Mouse (Mus musculus) heart, adult 2 months (tissue): ENCODE measurements at regions not wholly inside any gene's neighbourhood (a gene's known extent, or its start where the extent isn't known, plus 50 kb on each side); places are given as distances from the start of the nearest gene placed in this dataset.

Experiments
- DNase-seq, 2 experiments: peaks; one replicate each; pipeline ENCODE4 v3.0.0; 2021
- H3K27ac ChIP-seq: fragments of 200-600 bp; 2 replicates; pipeline ENCODE4 v1.8.1; 2022
- H3K27me3 ChIP-seq: fragments of 200-500 bp; 2 replicates; pipeline ENCODE4 v1.6.1; 2012; ENCODE audit warnings: mild to moderate bottlenecking, low read length, inconsistent platforms, mixed read lengths; ENCODE audit not compliant: control insufficient read depth, insufficient read depth
- H3K36me3 ChIP-seq: fragments of 200-500 bp; 2 replicates; pipeline ENCODE4 v1.6.1; 2012; ENCODE audit warnings: low read length, inconsistent platforms; ENCODE audit not compliant: control insufficient read depth, insufficient read depth
- H3K4me1 ChIP-seq: fragments of 200-500 bp; 2 replicates; pipeline ENCODE4 v1.6.1; 2011; ENCODE audit warnings: low read length; ENCODE audit not compliant: control insufficient read depth, insufficient read depth
- H3K4me3 ChIP-seq: fragments of 200-600 bp; 2 replicates; pipeline ENCODE4 v1.8.1; 2022
- H3K79me2 ChIP-seq: fragments of 200-500 bp; replicated peaks from 2 replicates; pipeline ENCODE4 v1.6.1; 2012; ENCODE audit warnings: mild to moderate bottlenecking, inconsistent platforms, low read length, moderate library complexity, mixed read lengths; ENCODE audit not compliant: control insufficient read depth, insufficient read depth
- H3K9ac ChIP-seq: fragments of 200-500 bp; 2 replicates; pipeline ENCODE4 v1.6.1; 2012; ENCODE audit warnings: low read depth, mild to moderate bottlenecking, control low read depth, inconsistent platforms, low read length, mixed read lengths
- CTCF ChIP-seq: fragments of 200-600 bp; IDR thresholded peaks from 2 replicates; pipeline ENCODE4 v1.8.1; 2022; ENCODE audit warnings: antibody characterized with exemption, mild to moderate bottlenecking, moderate library complexity
- EP300 ChIP-seq: fragments of 200-500 bp; IDR thresholded peaks from 2 replicates; pipeline ENCODE4 v1.6.1; 2011; ENCODE audit warnings: low read depth, low read length, control low read depth; ENCODE audit not compliant: insufficient read depth
- POLR2A ChIP-seq: fragments of 200-500 bp; IDR thresholded peaks from 2 replicates; pipeline ENCODE4 v1.6.1; 2011; ENCODE audit warnings: mild to moderate bottlenecking, low read depth, low read length, control low read depth; ENCODE audit not compliant: insufficient read depth
- WGBS: fragments of 180-500 bp; shearing (Covaris S2); methylation state at CpG from one replicate; pipeline ENCODE4 v1.1.7; 2018; 5-methylcytosine and 5-hydroxymethylcytosine counted together
- intact Hi-C: fragments of 180-260 bp; cut with DNase I; formaldehyde crosslinking; loops from one replicate; pipeline ENCODE4 v1.15.1; 2025

- TF ChIP-seq EP300 (no peak), POLR2A (no peak), CTCF (peak; percentile 47)
- Histone ChIP-seq H3K9ac (no peak overlapping the region), H3K4me1 (no peaks in the 10 kb centered on the region), H3K27ac (no peak overlapping the region), H3K4me3 (no peak overlapping the region), H3K27me3 (no peaks in the 10 kb centered on the region), H3K79me2 (no peaks in the 10 kb centered on the region), H3K36me3 (no peaks in the 10 kb centered on the region)
- 84% methylated on average over 2 of the region's 2 CpGs for WGBS
- intact Hi-C loops = no loop called here
- DNase-seq = no peak
Measured at GRCm38 (mm10) chr7:133505628-133506027, 96.3 kb downstream of the Tex36 start.

- no peaks in the 10 kb centered on the region for H3K36me3 ChIP-seq
- no peaks in the 10 kb centered on the region for H3K4me1 ChIP-seq
- no peak for DNase-seq
- intact Hi-C loops = no loop called here
- H3K27me3 ChIP-seq = no peaks in the 10 kb centered on the region
- no peaks in the 10 kb centered on the region for H3K79me2 ChIP-seq
- no peak for TF ChIP-seq EP300
- no peak for TF ChIP-seq CTCF
- no peak for TF ChIP-seq POLR2A
- no peak overlapping the region for H3K9ac ChIP-seq
- H3K4me3 ChIP-seq = no peak overlapping the region
- 86% methylated on average over 5 of the region's 5 CpGs for WGBS
- H3K27ac ChIP-seq = no peak overlapping the region
Measured at GRCm38 (mm10) chr7:133503946-133504345, 98.0 kb downstream of the Tex36 start.

- Histone ChIP-seq H3K27ac (no peak overlapping the region), H3K4me3 (no peak overlapping the region), H3K79me2 (no peaks in the 10 kb centered on the region), H3K4me1 (no peaks in the 10 kb centered on the region), H3K9ac (no peak overlapping the region), H3K36me3 (no peaks in the 10 kb centered on the region), H3K27me3 (no peaks in the 10 kb centered on the region)
- WGBS = 76% methylated on average over 4 of the region's 4 CpGs
- no peak for TF ChIP-seq POLR2A
- TF ChIP-seq EP300 = no peak
- TF ChIP-seq CTCF = no peak
- intact Hi-C loops = no loop called here
- no peak for DNase-seq
Measured at GRCm38 (mm10) chr7:133502731-133503130, 99.2 kb downstream of the Tex36 start.

- Histone ChIP-seq H3K4me3 (no peak overlapping the region), H3K36me3 (no peaks in the 10 kb centered on the region), H3K27me3 (no peaks in the 10 kb centered on the region), H3K4me1 (no peaks in the 10 kb centered on the region), H3K27ac (no peak overlapping the region), H3K79me2 (no peaks in the 10 kb centered on the region), H3K9ac (no peak overlapping the region)
- TF ChIP-seq EP300 (no peak), POLR2A (no peak), CTCF (no peak)
- intact Hi-C loops = no loop called here
- DNase-seq = no peak
- WGBS = 93% methylated on average over 3 of the region's 3 CpGs
Measured at GRCm38 (mm10) chr7:133497551-133497950, 104.4 kb downstream of the Tex36 start.

- DNase-seq = no peak
- Histone ChIP-seq H3K27ac (no peak overlapping the region), H3K27me3 (no peaks in the 10 kb centered on the region), H3K36me3 (no peaks in the 10 kb centered on the region), H3K79me2 (no peaks in the 10 kb centered on the region), H3K4me1 (no peaks in the 10 kb centered on the region), H3K4me3 (no peak overlapping the region), H3K9ac (no peak overlapping the region)
- no peak for TF ChIP-seq CTCF
- TF ChIP-seq EP300 = no peak
- TF ChIP-seq POLR2A = no peak
- intact Hi-C loops = no loop called here
- WGBS = 60% methylated on average over 8 of the region's 8 CpGs
Measured at GRCm38 (mm10) chr7:133494982-133495550, 106.9 kb downstream of the Tex36 start.

GRCm38 (mm10) chr7:133494256-133494981 lies 107.5 kb downstream of the Tex36 start:
- Histone ChIP-seq H3K4me3 (no peak overlapping the region), H3K9ac (no peak overlapping the region), H3K27ac (no peak overlapping the region), H3K4me1 (no peaks in the 10 kb centered on the region), H3K36me3 (no peaks in the 10 kb centered on the region), H3K79me2 (no peaks in the 10 kb centered on the region), H3K27me3 (no peaks in the 10 kb centered on the region)
- no peak for TF ChIP-seq CTCF
- no peak for TF ChIP-seq POLR2A
- TF ChIP-seq EP300 = no peak
- 69% methylated on average over 10 of the region's 10 CpGs for WGBS
- DNase-seq = no peak
- intact Hi-C loops = no loop called here
